Mouse (Mus musculus) splenic B cell, adult 2 months (primary cell): ENCODE results near the gene Plekhd1.

Experiments
- DNase-seq: peaks from one replicate; pipeline ENCODE4 v3.0.0-alpha.2; 2011; ENCODE audit warnings: low read depth, low spot score
- H3K27me3 ChIP-seq: 2 replicates; pipeline ENCODE4 v1.6.1; 2012; ENCODE audit warnings: mild to moderate bottlenecking, low read length, moderate library complexity, mixed read lengths; ENCODE audit not compliant: control insufficient read depth, poor library complexity, insufficient read depth, severe bottlenecking
- H3K36me3 ChIP-seq: 2 replicates; pipeline ENCODE4 v1.6.1; 2012; ENCODE audit warnings: mild to moderate bottlenecking, low read length, moderate library complexity, mixed read lengths; ENCODE audit not compliant: control insufficient read depth, poor library complexity, insufficient read depth, severe bottlenecking

Gene Plekhd1

GRCm38 (mm10) chr12:80724853-80725559 lies 32.6 kb downstream of the Plekhd1 start:
- DNase-seq, result peak; percentile 77
- Histone ChIP-seq H3K36me3 (no peaks in the 10 kb centered on the region), H3K27me3 (no peaks in the 10 kb centered on the region)

GRCm38 (mm10) chr12:80728207-80728606 lies 35.8 kb downstream of the Plekhd1 start:
- no peaks in the 10 kb centered on the region for H3K36me3 ChIP-seq
- DNase-seq, result no peak
- no peaks in the 10 kb centered on the region for H3K27me3 ChIP-seq

GRCm38 (mm10) chr12:80728814-80729213 lies 36.4 kb downstream of the Plekhd1 start:
- DNase-seq, result no peak
- H3K27me3 ChIP-seq, result no peaks in the 10 kb centered on the region
- no peaks in the 10 kb centered on the region for H3K36me3 ChIP-seq

GRCm38 (mm10) chr12:80729758-80730530 lies 37.6 kb downstream of the Plekhd1 start:
- no peak for DNase-seq
- Histone ChIP-seq H3K36me3 (no peaks in the 10 kb centered on the region), H3K27me3 (no peaks in the 10 kb centered on the region)

- no peaks in the 10 kb centered on the region for H3K36me3 ChIP-seq
- DNase-seq, result no peak
- H3K27me3 ChIP-seq, result no peaks in the 10 kb centered on the region
These were observed 38.2 kb downstream of the Plekhd1 start for GRCm38 (mm10) chr12:80730567-80730966.

- no peaks in the 10 kb centered on the region for H3K36me3 ChIP-seq
- H3K27me3 ChIP-seq, result no peaks in the 10 kb centered on the region; the same call in none of the 2 replicates
- no peak for DNase-seq
These were observed 42.4 kb downstream of the Plekhd1 start for GRCm38 (mm10) chr12:80734526-80735470.

- no peaks in the 10 kb centered on the region; the same call in none of the 2 replicates for H3K27me3 ChIP-seq
- no peaks in the 10 kb centered on the region for H3K36me3 ChIP-seq
- DNase-seq, result no peak
These were observed 44.3 kb downstream of the Plekhd1 start for GRCm38 (mm10) chr12:80736464-80737282.

GRCm38 (mm10) chr12:80737283-80737600 lies 44.9 kb downstream of the Plekhd1 start:
- H3K27me3 ChIP-seq, result no peaks in the 10 kb centered on the region; the same call in none of the 2 replicates
- H3K36me3 ChIP-seq, result no peaks in the 10 kb centered on the region
- no peak for DNase-seq

GRCm38 (mm10) chr12:80739482-80739881 lies 47.1 kb downstream of the Plekhd1 start:
- Histone ChIP-seq H3K36me3 (no peaks in the 10 kb centered on the region), H3K27me3 (no peaks in the 10 kb centered on the region; the same call in none of the 2 replicates)
- DNase-seq, result peak; percentile 36

GRCm38 (mm10) chr12:80744614-80745013 lies 52.2 kb downstream of the Plekhd1 start:
- Histone ChIP-seq H3K36me3 (no peaks in the 10 kb centered on the region), H3K27me3 (0 out of 2 replicates have a peak, but pooled peaks cover under 1% of the 10 kb centered on the region)
- no peak for DNase-seq

- Histone ChIP-seq H3K36me3 (no peaks in the 10 kb centered on the region), H3K27me3 (0 out of 2 replicates have a peak, but pooled peaks cover 2% of the 10 kb centered on the region)
- no peak for DNase-seq
These were observed 53.8 kb downstream of the Plekhd1 start for GRCm38 (mm10) chr12:80746031-80746813.

- Histone ChIP-seq H3K36me3 (no peaks in the 10 kb centered on the region), H3K27me3 (0 out of 2 replicates have a peak, but pooled peaks cover 2% of the 10 kb centered on the region)
- DNase-seq, result no peak
These were observed 59.2 kb downstream of the Plekhd1 start for GRCm38 (mm10) chr12:80751556-80751955.

- Histone ChIP-seq H3K36me3 (no peaks in the 10 kb centered on the region), H3K27me3 (peaks cover 4% of the 10 kb centered on the region; the same call in 1 of the 2 replicates)
- peak; percentile 33 for DNase-seq
These were observed 65.6 kb downstream of the Plekhd1 start for GRCm38 (mm10) chr12:80757751-80758558.
